In the genomic region with DNA sequence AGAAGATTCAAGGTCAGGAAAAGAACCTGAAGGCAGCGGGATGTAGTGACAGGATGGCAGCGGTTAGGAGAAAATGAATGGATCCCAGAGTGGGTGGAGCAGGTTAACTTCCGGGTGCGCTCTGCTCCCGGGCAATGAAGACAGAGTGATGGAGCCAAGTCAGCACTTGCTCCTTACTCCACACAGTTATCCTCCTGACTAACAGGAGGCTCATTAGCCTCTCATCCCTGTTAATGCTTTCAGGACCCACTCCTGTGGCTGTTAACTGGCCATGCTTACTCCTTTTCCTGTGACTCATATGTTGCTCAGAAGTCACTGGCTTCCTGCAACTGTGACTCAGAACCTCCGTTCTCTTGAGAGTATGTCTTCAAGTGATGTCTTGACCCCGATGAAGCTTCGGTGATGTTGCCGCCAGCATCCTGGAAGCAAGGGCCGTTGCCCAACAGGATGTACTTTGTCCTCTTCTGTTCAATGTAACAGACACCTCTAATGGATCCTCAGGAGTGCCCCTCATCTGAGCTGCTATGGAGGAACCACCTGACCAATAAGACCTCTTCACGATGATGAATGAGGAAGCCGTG, we compare ENCODE assay signal across 22 mouse cellular contexts.
DNase-seq lines count a peak whose midpoint lies in the region; ATAC-seq and TF ChIP-seq lines count a peak whose summit lies in the region.
"Had no signal": no experiment of that assay in that cellular context is flagged by ENCODE, and none has a peak within 500 bp of the region (broad histone marks: within the 10 kb centered on the region; RNA-seq: fewer than 3 reads in every experiment).

No protein-coding gene starts in this region.

- no peak for TF ChIP-seq RAD21 in CH12.LX (IDR thresholded peaks at IDR 0.05; ENCODE audit: low read depth, low read length)

- in situ Hi-C loops in CH12.LX (cut with MboI; ENCODE audit: low pct_ligation_motif_present, low pct_unique_long_range_greater_than_20kb, low sequenced_read_pairs) = loop anchor here (25.0 kb wide), 1 partner anchor 340 kb away; no protein-coding TSS in a partner anchor

- dilution Hi-C loops in CH12.LX (cut with MboI; ENCODE audit: extremely low pct_ligation_motif_present, extremely low pct_unique_long_range_greater_than_20kb, low sequenced_read_pairs) = no loop called here

- H3K4me1 ChIP-seq in lung, postnatal 0 days (ENCODE audit: insufficient read depth, low read depth, low read length) = no peaks in the 10 kb centered on the region
- peaks cover 5 to 22% of the 10 kb centered on the region in 2 experiments; a peak in 3 of 4 replicates for H3K4me1 ChIP-seq in CH12.LX (ENCODE audit: control insufficient read depth in 1 of 2, insufficient read depth in 2 of 2)
- H3K4me1 ChIP-seq: hindbrain, embryonic 15.5 days; kidney, embryonic 15.5 days; limb, embryonic 15.5 days; liver, embryonic 15.5 days had no signal

- no peak for TF ChIP-seq POLR2A in CH12.LX (IDR thresholded peaks at IDR 0.05; ENCODE audit: low read depth, low read length)

- no peaks in the 10 kb centered on the region for H3K79me2 ChIP-seq in CH12.LX (replicated peaks; ENCODE audit: control insufficient read depth, extremely low read depth, insufficient read depth, poor library complexity, severe bottlenecking)

- no peak overlapping the region for H3K9ac ChIP-seq in lung, postnatal 0 days (replicated peaks; ENCODE audit: low read depth)
- H3K9ac ChIP-seq in CH12.LX (ENCODE audit: insufficient read depth, low read depth) = no peak overlapping the region
- H3K9ac ChIP-seq: forebrain, embryonic 12.5 days; heart, embryonic 12.5 days; hindbrain, embryonic 15.5 days; kidney, embryonic 15.5 days; limb, embryonic 15.5 days; liver, embryonic 15.5 days had no signal

- DNase-seq in adrenal gland, adult 2 months = peak; percentile 15
- no peak for DNase-seq in adrenal gland, adult 8-10 months
- DNase-seq in lung, postnatal 0 days (ENCODE audit: low spot score) = peak; percentile 10
- no peak for DNase-seq in lung, postnatal 36 days
- peak; percentile 52 for DNase-seq in CH12.LX (ENCODE audit: extremely low read depth)
- DNase-seq in spleen, adult 18-20 months = no peak
- DNase-seq: adrenal gland, postnatal 25 days; cerebellum, adult 11-12 months; cerebellum, postnatal 36 days; gastrocnemius, postnatal 25 days; layer of hippocampus, postnatal 36 days; thymus, adult 2 months had no signal

- H3K4me3 ChIP-seq in lung, postnatal 0 days (ENCODE audit: low read depth, low read length) = no peak overlapping the region
- H3K4me3 ChIP-seq in CH12.LX (replicated peaks in 1 of 3; ENCODE audit: low read depth in 2 of 3, low read length in 2 of 3, poor library complexity in 1 of 3) = peak overlapping the region; percentile 14 to 40 (median 38)
- H3K4me3 ChIP-seq: forebrain, embryonic 12.5 days; heart, embryonic 12.5 days; hindbrain, embryonic 15.5 days; kidney, embryonic 15.5 days; limb, embryonic 15.5 days; liver, embryonic 15.5 days had no signal

- no peaks in the 10 kb centered on the region for H3K36me3 ChIP-seq in lung, postnatal 0 days (ENCODE audit: insufficient read depth, low read length)
- H3K36me3 ChIP-seq in CH12.LX (replicated peaks in 1 of 2; ENCODE audit: control insufficient read depth in 1 of 2, insufficient read depth in 1 of 2, low read length in 1 of 2) = no peaks in the 10 kb centered on the region
- H3K36me3 ChIP-seq: forebrain, embryonic 12.5 days; heart, embryonic 12.5 days; hindbrain, embryonic 15.5 days; kidney, embryonic 15.5 days; limb, embryonic 15.5 days; liver, embryonic 15.5 days had no signal

- H3K27me3 ChIP-seq in lung, postnatal 0 days (replicated peaks; ENCODE audit: insufficient read depth, low read length) = no peaks in the 10 kb centered on the region
- no peaks in the 10 kb centered on the region for H3K27me3 ChIP-seq in CH12.LX (replicated peaks)
- H3K27me3 ChIP-seq: forebrain, embryonic 12.5 days; heart, embryonic 12.5 days; hindbrain, embryonic 15.5 days; kidney, embryonic 15.5 days; limb, embryonic 15.5 days; liver, embryonic 15.5 days had no signal

- no peak overlapping the region for H3K4me2 ChIP-seq in lung, postnatal 0 days (replicated peaks; ENCODE audit: low read depth, low read length)
- peak overlapping the region; percentile 64 for H3K4me2 ChIP-seq in CH12.LX (ENCODE audit: insufficient read depth, low read depth, poor library complexity, severe bottlenecking)
- H3K4me2 ChIP-seq: forebrain, embryonic 12.5 days; heart, embryonic 12.5 days; hindbrain, embryonic 15.5 days; kidney, embryonic 15.5 days; limb, embryonic 15.5 days; liver, embryonic 15.5 days had no signal

- H3K27ac ChIP-seq in lung, postnatal 0 days (ENCODE audit: low read length) = no peak overlapping the region
- H3K27ac ChIP-seq in CH12.LX (ENCODE audit: insufficient read depth, low read depth) = no peak overlapping the region
- H3K27ac ChIP-seq: forebrain, embryonic 12.5 days; hindbrain, embryonic 15.5 days; kidney, embryonic 15.5 days; limb, embryonic 15.5 days; liver, embryonic 15.5 days had no signal

- WGBS in lung, postnatal 0 days = 72% methylated on average over 12 of the region's 12 CpGs

- no peak for TF ChIP-seq EP300 in lung, postnatal 0 days (IDR thresholded peaks at IDR 0.05)
- TF ChIP-seq EP300 in CH12.LX (IDR thresholded peaks at IDR 0.05; ENCODE audit: low read length) = peak; percentile 52

- no peaks in the 10 kb centered on the region for H3K9me3 ChIP-seq in lung, postnatal 0 days (ENCODE audit: low read length)
- H3K9me3 ChIP-seq in CH12.LX (replicated peaks; ENCODE audit: low read length) = no peaks in the 10 kb centered on the region
- H3K9me3 ChIP-seq: forebrain, embryonic 12.5 days; heart, embryonic 12.5 days; hindbrain, embryonic 15.5 days; kidney, embryonic 15.5 days; limb, embryonic 15.5 days; liver, embryonic 15.5 days had no signal

- TF ChIP-seq CTCF in lung, postnatal 0 days (IDR thresholded peaks at IDR 0.05) = no peak
- TF ChIP-seq CTCF in CH12.LX (conservative IDR thresholded peaks at IDR 0.05 in 1 of 2, IDR thresholded peaks at IDR 0.05 in 1 of 2; ENCODE audit: low read depth in 2 of 2, low read length in 2 of 2) = no peak

- ATAC-seq in lung, postnatal 0 days = no peak; the same call in 1 of the 2 replicates
- peak; percentile 33 for ATAC-seq in granulocyte monocyte progenitor cell, adult 5-6 weeks (replicated peaks; ENCODE audit: poor library complexity, severe bottlenecking)
- ATAC-seq in erythroid progenitor cell, adult 5-6 weeks (replicated peaks; ENCODE audit: low FRiP score, poor library complexity, severe bottlenecking) = no peak
- ATAC-seq: activated CD4-positive, CD25-positive, alpha-beta regulatory T cell, adult 4 months; intestine, postnatal 0 days had no signal

TF ChIP-seq in CH12.LX, 34 proteins besides CTCF, POLR2A, EP300 and RAD21:
- no peak for TF ChIP-seq TCF12 (IDR thresholded peaks at IDR 0.05; ENCODE audit: low read depth, low read length)
- TF ChIP-seq ELF1 (IDR thresholded peaks at IDR 0.05; ENCODE audit: low read depth, low read length) = peak; percentile 58
- TF ChIP-seq BHLHE40 (IDR thresholded peaks at IDR 0.05; ENCODE audit: low read depth, low read length) = peak; percentile 10; the same call in 1 of the 2 replicates
- TF ChIP-seq MXI1 (IDR thresholded peaks at IDR 0.05; ENCODE audit: low read depth, low read length) = 0 out of 2 replicates have a peak, but pooled peaks have one; percentile 41
- 0 out of 2 replicates have a peak, but pooled peaks have one; percentile 21 for TF ChIP-seq MYC (IDR thresholded peaks at IDR 0.05; ENCODE audit: low read depth, low read length)

Comparison
In these comparisons a context has a peak if more than half of its experiments do, and no peak if none do; other contexts are left out.
1. DNase-seq: peak in adrenal gland, adult 2 months (single experiment), lung, postnatal 0 days (single experiment) and CH12.LX (single experiment); none in adrenal gland, adult 8-10 months (single experiment), lung, postnatal 36 days (single experiment) and spleen, adult 18-20 months (0 of 2).